Mouse (Mus musculus): ENCODE results near the gene Nsun4. TPM values are rescaled to one million over a fixed set of nuclear protein-coding genes. Genes with fewer than 3 reads are reported as not detected.

Gene Nsun4
- 10.8 TPM for polyA plus RNA-seq (2014; fragmentation: Illumina TruSeq; extraction: RNeasy Lipid Tissue Mini Kit (QIAGEN cat#74804); ENCODE audit: low read depth, low replicate concordance)

DNA sequence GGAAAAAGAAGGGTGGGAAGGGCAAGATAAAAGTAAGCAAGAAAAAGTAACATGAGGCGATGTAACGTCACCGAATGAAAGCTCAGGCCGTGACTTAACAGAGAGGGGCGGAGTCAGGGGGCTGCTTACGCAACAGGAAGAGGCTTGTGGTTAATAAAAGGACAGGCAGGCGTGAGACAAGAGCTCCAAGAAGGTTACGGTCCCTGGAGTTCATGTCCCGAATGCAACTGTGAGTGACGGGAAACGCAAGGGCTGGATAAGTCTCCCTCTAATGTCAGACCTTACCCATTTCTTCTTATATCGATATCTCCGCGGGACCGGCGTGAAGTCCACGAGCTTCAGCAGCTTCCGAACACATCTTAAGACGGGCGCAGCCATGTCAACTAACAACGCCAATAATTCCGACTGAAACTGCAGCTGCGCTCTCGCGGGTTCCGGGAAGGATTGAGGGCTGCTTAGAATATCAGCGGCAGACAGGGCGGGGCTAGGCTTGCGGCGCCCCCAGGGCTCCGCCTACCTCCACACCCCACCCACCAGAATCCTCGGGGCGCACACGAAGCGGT, at the start of gene Nsun4:
TSS of gene Nsun4 (minus strand) at position 478 of the 563 bp plus-strand sequence.

GRCm38 (mm10) chr4:116074861-116075620, 21.4 kb upstream of the Nsun4 start, which contains the start of the genes Uqcrh and Lrrc41:
Gene Uqcrh, minus strand, starts transcription at chr4:116075071.
Gene Lrrc41, plus strand, starts transcription at chr4:116075269.

GRCm38 (mm10) chr4:116017902-116018746, 35.6 kb downstream of the Nsun4 start, which contains the start of gene Faah:
Gene Faah, minus strand, starts transcription at chr4:116017926.

Other genes starting within 250 kb of the Nsun4 start
- 10.9 TPM for gene Mob3c, start 225.8 kb downstream of the Nsun4 start, polyA plus RNA-seq (2014; fragmentation: Illumina TruSeq; extraction: RNeasy Lipid Tissue Mini Kit (QIAGEN cat#74804); ENCODE audit: low read depth, low replicate concordance)
- gene Mknk1, start 214.7 kb downstream of the Nsun4 start, polyA plus RNA-seq (2014; fragmentation: Illumina TruSeq; extraction: RNeasy Lipid Tissue Mini Kit (QIAGEN cat#74804); ENCODE audit: low read depth, low replicate concordance), result 7.3 TPM
- gene Kncn, start 169.5 kb downstream of the Nsun4 start, polyA plus RNA-seq (2014; fragmentation: Illumina TruSeq; extraction: RNeasy Lipid Tissue Mini Kit (QIAGEN cat#74804); ENCODE audit: low read depth, low replicate concordance), result not detected
- gene 6430628N08Rik, start 163.2 kb downstream of the Nsun4 start, polyA plus RNA-seq (2014; fragmentation: Illumina TruSeq; extraction: RNeasy Lipid Tissue Mini Kit (QIAGEN cat#74804); ENCODE audit: low read depth, low replicate concordance), result not detected
- gene Dmbx1, start 114.0 kb downstream of the Nsun4 start, polyA plus RNA-seq (2014; fragmentation: Illumina TruSeq; extraction: RNeasy Lipid Tissue Mini Kit (QIAGEN cat#74804); ENCODE audit: low read depth, low replicate concordance), result not detected
- 25.8 TPM for gene Faah, start 36.0 kb downstream of the Nsun4 start, polyA plus RNA-seq (2014; fragmentation: Illumina TruSeq; extraction: RNeasy Lipid Tissue Mini Kit (QIAGEN cat#74804); ENCODE audit: low read depth, low replicate concordance)
- 397 TPM for gene Uqcrh, start 21.2 kb upstream of the Nsun4 start, polyA plus RNA-seq (2014; fragmentation: Illumina TruSeq; extraction: RNeasy Lipid Tissue Mini Kit (QIAGEN cat#74804); ENCODE audit: low read depth, low replicate concordance)
- gene Lrrc41, start 21.4 kb upstream of the Nsun4 start, polyA plus RNA-seq (2014; fragmentation: Illumina TruSeq; extraction: RNeasy Lipid Tissue Mini Kit (QIAGEN cat#74804); ENCODE audit: low read depth, low replicate concordance), result 5.2 TPM
- not detected for gene Rad54l, start 69.8 kb upstream of the Nsun4 start, polyA plus RNA-seq (2014; fragmentation: Illumina TruSeq; extraction: RNeasy Lipid Tissue Mini Kit (QIAGEN cat#74804); ENCODE audit: low read depth, low replicate concordance)
- gene Pomgnt1, start 70.0 kb upstream of the Nsun4 start, polyA plus RNA-seq (2014; fragmentation: Illumina TruSeq; extraction: RNeasy Lipid Tissue Mini Kit (QIAGEN cat#74804); ENCODE audit: low read depth, low replicate concordance), result 4.5 TPM
- 0.21 TPM for gene Lurap1, start 97.5 kb upstream of the Nsun4 start, polyA plus RNA-seq (2014; fragmentation: Illumina TruSeq; extraction: RNeasy Lipid Tissue Mini Kit (QIAGEN cat#74804); ENCODE audit: low read depth, low replicate concordance)
- not detected for gene Tspan1, start 113.7 kb upstream of the Nsun4 start, polyA plus RNA-seq (2014; fragmentation: Illumina TruSeq; extraction: RNeasy Lipid Tissue Mini Kit (QIAGEN cat#74804); ENCODE audit: low read depth, low replicate concordance)
- gene 1700042G07Rik, start 119.5 kb upstream of the Nsun4 start, polyA plus RNA-seq (2014; fragmentation: Illumina TruSeq; extraction: RNeasy Lipid Tissue Mini Kit (QIAGEN cat#74804); ENCODE audit: low read depth, low replicate concordance), result not detected
- gene Gm49337, start 119.5 kb upstream of the Nsun4 start, polyA plus RNA-seq (2014; fragmentation: Illumina TruSeq; extraction: RNeasy Lipid Tissue Mini Kit (QIAGEN cat#74804); ENCODE audit: low read depth, low replicate concordance), result not detected
- gene Pik3r3, start 167.7 kb upstream of the Nsun4 start, polyA plus RNA-seq (2014; fragmentation: Illumina TruSeq; extraction: RNeasy Lipid Tissue Mini Kit (QIAGEN cat#74804); ENCODE audit: low read depth, low replicate concordance), result 2.2 TPM